Mouse (Mus musculus): ENCODE measurements around the gene Padi6. TPM values are rescaled to one million over a fixed set of nuclear protein-coding genes. Genes with fewer than 3 reads are reported as not detected.

Padi6 gene
- polyA plus RNA-seq, 1 experiment from 2014 or later: not detected

- Histone ChIP-seq H3K36me3 (ENCODE audit: control insufficient read depth, insufficient read depth, low read length) (no peaks in the 10 kb centered on the region), H3K27me3 (ENCODE audit: control insufficient read depth, insufficient read depth, low read depth, low read length) (no peaks in the 10 kb centered on the region), H3K4me2 (ENCODE audit: low read length) (no peak overlapping the region), H3K9me3 (replicated peaks; ENCODE audit: control insufficient read depth, low read length, poor library complexity, severe bottlenecking) (no peaks in the 10 kb centered on the region), H3K9ac (ENCODE audit: low read depth, low read length) (no peak overlapping the region), H3K27ac (ENCODE audit: low read length) (no peak overlapping the region), H3K4me3 (ENCODE audit: low read depth, low read length) (no peak overlapping the region), H3K4me1 (ENCODE audit: control insufficient read depth, insufficient read depth, low read length) (0 out of 2 replicates have a peak, but pooled peaks cover 3% of the 10 kb centered on the region)
- ATAC-seq: no peak
- 86% methylated on average over 3 of the region's 3 CpGs for WGBS
Measured at GRCm38 (mm10) chr4:140765936-140766335, 23.5 kb upstream of the Padi6 start.

- Histone ChIP-seq H3K27ac (ENCODE audit: low read length) (no peak overlapping the region), H3K9me3 (replicated peaks; ENCODE audit: control insufficient read depth, low read length, poor library complexity, severe bottlenecking) (no peaks in the 10 kb centered on the region), H3K4me2 (ENCODE audit: low read length) (no peak overlapping the region), H3K4me1 (ENCODE audit: control insufficient read depth, insufficient read depth, low read length) (no peaks in the 10 kb centered on the region), H3K27me3 (ENCODE audit: control insufficient read depth, insufficient read depth, low read depth, low read length) (no peaks in the 10 kb centered on the region), H3K4me3 (ENCODE audit: low read depth, low read length) (no peak overlapping the region), H3K9ac (ENCODE audit: low read depth, low read length) (no peak overlapping the region), H3K36me3 (ENCODE audit: control insufficient read depth, insufficient read depth, low read length) (no peaks in the 10 kb centered on the region)
- ATAC-seq: no peak
- 19% methylated on average over 9 of the region's 9 CpGs for WGBS
Measured at GRCm38 (mm10) chr4:140763158-140763557, 20.7 kb upstream of the Padi6 start.

DNA sequence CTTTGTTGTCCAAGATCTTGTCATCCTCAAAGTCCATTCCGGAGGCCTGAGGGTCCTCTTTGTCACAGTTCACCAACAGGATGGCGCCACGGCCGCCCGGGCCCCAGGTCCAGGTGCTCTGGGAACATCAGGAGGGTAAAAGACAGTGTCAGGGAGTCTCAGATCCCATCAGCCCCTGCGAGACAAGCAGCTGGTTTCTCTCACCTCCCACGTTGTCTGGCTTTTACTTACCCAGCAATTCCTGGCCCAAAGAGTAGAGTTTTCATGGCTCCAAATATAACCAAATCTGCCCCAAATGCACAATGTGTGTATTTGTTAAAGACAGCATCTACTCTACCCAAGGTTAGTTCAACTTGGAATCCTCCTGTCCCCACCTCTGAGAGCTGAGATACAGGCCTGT, 19.2 kb upstream of the Padi6 start:
- no peak overlapping the region for H3K4me2 ChIP-seq (ENCODE audit: low read length)
- no peak for ATAC-seq
- no peaks in the 10 kb centered on the region for H3K36me3 ChIP-seq (ENCODE audit: control insufficient read depth, insufficient read depth, low read length)
- WGBS: 92% methylated on average over 7 of the region's 7 CpGs
- no peak overlapping the region for H3K9ac ChIP-seq (ENCODE audit: low read depth, low read length)
- H3K27ac ChIP-seq (ENCODE audit: low read length): no peak overlapping the region
- H3K9me3 ChIP-seq (replicated peaks; ENCODE audit: control insufficient read depth, low read length, poor library complexity, severe bottlenecking): no peaks in the 10 kb centered on the region
- H3K4me1 ChIP-seq (ENCODE audit: control insufficient read depth, insufficient read depth, low read length): peaks cover 2% of the 10 kb centered on the region; the same call in 1 of the 2 replicates
- no peaks in the 10 kb centered on the region for H3K27me3 ChIP-seq (ENCODE audit: control insufficient read depth, insufficient read depth, low read depth, low read length)
- no peak overlapping the region for H3K4me3 ChIP-seq (ENCODE audit: low read depth, low read length)

GRCm38 (mm10) chr4:140755811-140756210, 13.4 kb upstream of the Padi6 start:
- no peak overlapping the region for H3K27ac ChIP-seq (ENCODE audit: low read length)
- no peak overlapping the region for H3K9ac ChIP-seq (ENCODE audit: low read depth, low read length)
- no peak overlapping the region for H3K4me2 ChIP-seq (ENCODE audit: low read length)
- peaks cover 2% of the 10 kb centered on the region; the same call in 1 of the 2 replicates for H3K4me1 ChIP-seq (ENCODE audit: control insufficient read depth, insufficient read depth, low read length)
- no peak for ATAC-seq
- 82% methylated on average over 3 of the region's 3 CpGs for WGBS
- H3K27me3 ChIP-seq (ENCODE audit: control insufficient read depth, insufficient read depth, low read depth, low read length): no peaks in the 10 kb centered on the region
- H3K36me3 ChIP-seq (ENCODE audit: control insufficient read depth, insufficient read depth, low read length): no peaks in the 10 kb centered on the region
- H3K9me3 ChIP-seq (replicated peaks; ENCODE audit: control insufficient read depth, low read length, poor library complexity, severe bottlenecking): no peaks in the 10 kb centered on the region
- H3K4me3 ChIP-seq (ENCODE audit: low read depth, low read length): no peak overlapping the region

GRCm38 (mm10) chr4:140753366-140753765, 10.9 kb upstream of the Padi6 start:
- H3K4me1 ChIP-seq (ENCODE audit: control insufficient read depth, insufficient read depth, low read length): peaks cover 2% of the 10 kb centered on the region; the same call in 1 of the 2 replicates
- ATAC-seq: no peak
- 63% methylated on average over 7 of the region's 7 CpGs for WGBS

GRCm38 (mm10) chr4:140750328-140750727, 7.9 kb upstream of the Padi6 start:
- Histone ChIP-seq H3K9ac (ENCODE audit: low read depth, low read length) (no peak overlapping the region), H3K4me1 (ENCODE audit: control insufficient read depth, insufficient read depth, low read length) (no peaks in the 10 kb centered on the region), H3K4me3 (ENCODE audit: low read depth, low read length) (no peak overlapping the region; the same call in 1 of the 2 replicates), H3K27ac (ENCODE audit: low read length) (no peak overlapping the region), H3K36me3 (ENCODE audit: control insufficient read depth, insufficient read depth, low read length) (no peaks in the 10 kb centered on the region), H3K4me2 (ENCODE audit: low read length) (peak overlapping the region; percentile 36), H3K27me3 (ENCODE audit: control insufficient read depth, insufficient read depth, low read depth, low read length) (no peaks in the 10 kb centered on the region), H3K9me3 (replicated peaks; ENCODE audit: control insufficient read depth, low read length, poor library complexity, severe bottlenecking) (no peaks in the 10 kb centered on the region)
- 7% methylated on average over 19 of the region's 19 CpGs for WGBS
- ATAC-seq: no peak

More at GRCm38 (mm10) chr4:140753366-140753765, 10.9 kb upstream of the Padi6 start:
- Histone ChIP-seq H3K27ac (ENCODE audit: low read length) (no peak overlapping the region), H3K4me2 (ENCODE audit: low read length) (no peak overlapping the region), H3K4me3 (ENCODE audit: low read depth, low read length) (no peak overlapping the region), H3K27me3 (ENCODE audit: control insufficient read depth, insufficient read depth, low read depth, low read length) (no peaks in the 10 kb centered on the region), H3K36me3 (ENCODE audit: control insufficient read depth, insufficient read depth, low read length) (no peaks in the 10 kb centered on the region), H3K9ac (ENCODE audit: low read depth, low read length) (no peak overlapping the region), H3K9me3 (replicated peaks; ENCODE audit: control insufficient read depth, low read length, poor library complexity, severe bottlenecking) (no peaks in the 10 kb centered on the region)

GRCm38 (mm10) chr4:140747978-140748377, 5.5 kb upstream of the Padi6 start:
- no peak overlapping the region for H3K4me3 ChIP-seq (ENCODE audit: low read depth, low read length)
- no peak for ATAC-seq

GRCm38 (mm10) chr4:140744654-140745053, 2.2 kb upstream of the Padi6 start:
- H3K9ac ChIP-seq (ENCODE audit: low read depth, low read length): no peak overlapping the region
- H3K27me3 ChIP-seq (ENCODE audit: control insufficient read depth, insufficient read depth, low read depth, low read length): no peaks in the 10 kb centered on the region
- no peaks in the 10 kb centered on the region for H3K9me3 ChIP-seq (replicated peaks; ENCODE audit: control insufficient read depth, low read length, poor library complexity, severe bottlenecking)
- ATAC-seq: no peak
- H3K36me3 ChIP-seq (ENCODE audit: control insufficient read depth, insufficient read depth, low read length): no peaks in the 10 kb centered on the region
- H3K4me2 ChIP-seq (ENCODE audit: low read length): no peak overlapping the region
- no peak overlapping the region for H3K27ac ChIP-seq (ENCODE audit: low read length)
- H3K4me1 ChIP-seq (ENCODE audit: control insufficient read depth, insufficient read depth, low read length): no peaks in the 10 kb centered on the region
- H3K4me3 ChIP-seq (ENCODE audit: low read depth, low read length): no peak overlapping the region
- 20% methylated on average over 3 of the region's 3 CpGs for WGBS

More at GRCm38 (mm10) chr4:140747978-140748377, 5.5 kb upstream of the Padi6 start:
- Histone ChIP-seq H3K9ac (ENCODE audit: low read depth, low read length) (no peak overlapping the region), H3K4me1 (ENCODE audit: control insufficient read depth, insufficient read depth, low read length) (no peaks in the 10 kb centered on the region), H3K27ac (ENCODE audit: low read length) (no peak overlapping the region), H3K27me3 (ENCODE audit: control insufficient read depth, insufficient read depth, low read depth, low read length) (no peaks in the 10 kb centered on the region), H3K36me3 (ENCODE audit: control insufficient read depth, insufficient read depth, low read length) (no peaks in the 10 kb centered on the region), H3K9me3 (replicated peaks; ENCODE audit: control insufficient read depth, low read length, poor library complexity, severe bottlenecking) (no peaks in the 10 kb centered on the region), H3K4me2 (ENCODE audit: low read length) (no peak overlapping the region)
- WGBS: 35% methylated on average over 12 of the region's 12 CpGs

DNA sequence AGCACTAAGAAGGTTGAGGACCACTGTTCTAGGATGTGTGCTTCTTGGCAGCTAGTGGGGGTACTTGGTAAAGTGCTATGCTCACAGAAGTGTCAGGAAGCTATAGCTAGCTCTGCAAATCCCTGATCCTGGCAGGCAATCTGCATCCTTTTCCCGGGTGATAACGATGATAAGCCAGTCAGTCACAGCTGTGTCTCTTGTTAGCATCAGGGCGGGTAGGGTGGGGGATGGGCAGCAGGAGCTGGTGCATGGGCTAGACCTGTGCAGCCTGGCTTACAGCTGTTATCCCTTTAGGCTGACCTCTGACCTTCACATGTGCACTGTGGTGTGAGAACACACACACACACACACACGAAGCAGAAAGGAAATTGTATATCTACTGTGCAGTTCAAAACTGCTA, 643 bp upstream of the Padi6 start:
- Histone ChIP-seq H3K4me1 (ENCODE audit: control insufficient read depth, insufficient read depth, low read length) (no peaks in the 10 kb centered on the region), H3K27me3 (ENCODE audit: control insufficient read depth, insufficient read depth, low read depth, low read length) (no peaks in the 10 kb centered on the region), H3K4me3 (ENCODE audit: low read depth, low read length) (no peak overlapping the region), H3K9ac (ENCODE audit: low read depth, low read length) (no peak overlapping the region), H3K9me3 (replicated peaks; ENCODE audit: control insufficient read depth, low read length, poor library complexity, severe bottlenecking) (no peaks in the 10 kb centered on the region), H3K36me3 (ENCODE audit: control insufficient read depth, insufficient read depth, low read length) (no peaks in the 10 kb centered on the region), H3K4me2 (ENCODE audit: low read length) (no peak overlapping the region), H3K27ac (ENCODE audit: low read length) (no peak overlapping the region)
- WGBS: 30% methylated on average over 4 of the region's 4 CpGs
- no peak for ATAC-seq
